Mouse (Mus musculus) gastrocnemius, postnatal 25 days (tissue): Measurements from ENCODE around the gene Arhgap44. TPM values are rescaled to one million over a fixed set of nuclear protein-coding genes. Genes with fewer than 3 reads are reported as not detected.

ENCODE experiments used
- DNase-seq: peaks from one replicate; pipeline ENCODE4 v3.0.0; 2022
- microRNA-seq, 2 experiments: library from miRNA; unstranded; fragments of <30 nt; microRNA quantifications; one replicate each; pipeline ENCODE4 v1.2.0; 2021; ENCODE audit warnings: borderline replicate concordance in 2 of 2
- total RNA-seq, 2 experiments: library from RNA; stranded (reverse); gene quantifications; 1 replicate in 1 of 2; 2 replicates in 1 of 2; pipeline ENCODE4 v1.2.3; 2021

Arhgap44 gene
- total RNA-seq, 2 experiments from 2014 or later = 6.4 to 9.4 TPM

GRCm38 (mm10) chr11:65004836-65005235 lies 157.9 kb downstream of the Arhgap44 start:
- no peak for DNase-seq

- DNase-seq = no peak
Measured at GRCm38 (mm10) chr11:65003611-65004010, 159.2 kb downstream of the Arhgap44 start.

GRCm38 (mm10) chr11:65001729-65002128 lies 161.0 kb downstream of the Arhgap44 start:
- DNase-seq = no peak

- no peak for DNase-seq
Measured at GRCm38 (mm10) chr11:64999685-65000084, 163.1 kb downstream of the Arhgap44 start.

GRCm38 (mm10) chr11:64998439-64998838 lies 164.3 kb downstream of the Arhgap44 start:
- no peak for DNase-seq

- DNase-seq = no peak
Measured at GRCm38 (mm10) chr11:64988556-64988955, 174.2 kb downstream of the Arhgap44 start.

- DNase-seq = no peak
Measured at GRCm38 (mm10) chr11:64979489-64979845, 183.3 kb downstream of the Arhgap44 start.

- DNase-seq = peak; percentile 96
Measured at GRCm38 (mm10) chr11:64978720-64979488, 183.9 kb downstream of the Arhgap44 start, which contains the start of gene Elac2. Elac2 (plus strand) TSS chr11:64979038.

GRCm38 (mm10) chr11:64972418-64972817 lies 190.3 kb downstream of the Arhgap44 start:
- no peak for DNase-seq

GRCm38 (mm10) chr11:64971471-64971988 lies 191.2 kb downstream of the Arhgap44 start:
- no peak for DNase-seq

GRCm38 (mm10) chr11:64968939-64969342 lies 193.8 kb downstream of the Arhgap44 start:
- DNase-seq = no peak

GRCm38 (mm10) chr11:64968507-64968906 lies 194.3 kb downstream of the Arhgap44 start:
- DNase-seq = peak; percentile 43

GRCm38 (mm10) chr11:64962629-64963028 lies 200.1 kb downstream of the Arhgap44 start:
- no peak for DNase-seq

- no peak for DNase-seq
Measured at GRCm38 (mm10) chr11:64956962-64957729, 205.6 kb downstream of the Arhgap44 start.

Small RNA genes lying within 50 kb of the gene (microRNA-seq; reads per million reads assigned to microRNA genes)
- gene Gm25991 = 0 reads per million in 2 experiments

Other genes with a start within 250 kb of the Arhgap44 start
- gene Elac2, start 183.9 kb downstream of the Arhgap44 start, total RNA-seq = 10 to 100 TPM; 18.3 to 18.6 TPM
- gene 1700086D15Rik, start 3.1 kb downstream of the Arhgap44 start, total RNA-seq = not detected
- 1 to 10 TPM in 1 of 2 experiments, under 1 TPM in 1; 0.97 to 2.9 TPM for gene Myocd, start 107.0 kb upstream of the Arhgap44 start, total RNA-seq